Mouse (Mus musculus): ENCODE data around the gene Zfp362. TPM values are rescaled to one million over a fixed set of nuclear protein-coding genes. Genes with fewer than 3 reads are reported as not detected.

The Zfp362 gene
- polyA plus RNA-seq, 1 experiment from 2014 or later: 31.1 TPM

- no peak for ATAC-seq (replicated peaks; ENCODE audit: insufficient number of reproducible peaks, low FRiP score, low TSS enrichment, low read depth)
- DNase-seq (ENCODE audit: low spot score): no peak
- Histone ChIP-seq H3K36me3 (replicated peaks; ENCODE audit: control insufficient read depth, insufficient read depth, low read depth, low read length) (peaks cover 71% of the 10 kb centered on the region), H3K4me2 (ENCODE audit: low read depth, low read length) (no peak overlapping the region), H3K27me3 (ENCODE audit: control insufficient read depth, insufficient read depth, low read length) (no peaks in the 10 kb centered on the region), H3K4me3 (ENCODE audit: low read depth, low read length) (no peak overlapping the region), H3K9me3 (replicated peaks; ENCODE audit: control insufficient read depth, low read length) (no peaks in the 10 kb centered on the region), H3K4me1 (ENCODE audit: control insufficient read depth, insufficient read depth, low read length) (no peaks in the 10 kb centered on the region), H3K9ac (replicated peaks; ENCODE audit: low read length) (no peak overlapping the region), H3K27ac (replicated peaks; ENCODE audit: low read depth, low read length) (no peak overlapping the region)
- 92% methylated on average over 7 of the region's 7 CpGs for WGBS
These were observed 57.5 kb downstream of the Zfp362 start for GRCm38 (mm10) chr4:128748309-128748708.

GRCm38 (mm10) chr4:128747614-128748270, 58.1 kb downstream of the Zfp362 start:
- H3K4me3 ChIP-seq (ENCODE audit: low read depth, low read length): no peak overlapping the region
- 90% methylated on average over 22 of the region's 22 CpGs for WGBS

GRCm38 (mm10) chr4:128745160-128745559, 60.7 kb downstream of the Zfp362 start:
- Histone ChIP-seq H3K9ac (replicated peaks; ENCODE audit: low read length) (no peak overlapping the region), H3K27ac (replicated peaks; ENCODE audit: low read depth, low read length) (no peak overlapping the region), H3K4me3 (ENCODE audit: low read depth, low read length) (no peak overlapping the region), H3K36me3 (replicated peaks; ENCODE audit: control insufficient read depth, insufficient read depth, low read depth, low read length) (peaks cover 55% of the 10 kb centered on the region), H3K4me1 (ENCODE audit: control insufficient read depth, insufficient read depth, low read length) (0 out of 2 replicates have a peak, but pooled peaks cover 4% of the 10 kb centered on the region), H3K27me3 (ENCODE audit: control insufficient read depth, insufficient read depth, low read length) (no peaks in the 10 kb centered on the region), H3K4me2 (ENCODE audit: low read depth, low read length) (no peak overlapping the region), H3K9me3 (replicated peaks; ENCODE audit: control insufficient read depth, low read length) (no peaks in the 10 kb centered on the region)
- 95% methylated on average over 8 of the region's 8 CpGs for WGBS
- DNase-seq (ENCODE audit: low spot score) (no peak), ATAC-seq (replicated peaks; ENCODE audit: insufficient number of reproducible peaks, low FRiP score, low TSS enrichment, low read depth) (no peak)

More at GRCm38 (mm10) chr4:128747614-128748270, 58.1 kb downstream of the Zfp362 start:
- Histone ChIP-seq H3K4me1 (ENCODE audit: control insufficient read depth, insufficient read depth, low read length) (no peaks in the 10 kb centered on the region), H3K36me3 (replicated peaks; ENCODE audit: control insufficient read depth, insufficient read depth, low read depth, low read length) (peaks cover 71% of the 10 kb centered on the region), H3K9me3 (replicated peaks; ENCODE audit: control insufficient read depth, low read length) (no peaks in the 10 kb centered on the region), H3K27ac (replicated peaks; ENCODE audit: low read depth, low read length) (no peak overlapping the region), H3K4me2 (ENCODE audit: low read depth, low read length) (no peak overlapping the region), H3K9ac (replicated peaks; ENCODE audit: low read length) (no peak overlapping the region), H3K27me3 (ENCODE audit: control insufficient read depth, insufficient read depth, low read length) (no peaks in the 10 kb centered on the region)
- no peak for DNase-seq (ENCODE audit: low spot score)
- ATAC-seq (replicated peaks; ENCODE audit: insufficient number of reproducible peaks, low FRiP score, low TSS enrichment, low read depth): no peak

- H3K27ac ChIP-seq (replicated peaks; ENCODE audit: low read depth, low read length): no peak overlapping the region
- DNase-seq (ENCODE audit: low spot score) (no peak), ATAC-seq (replicated peaks; ENCODE audit: insufficient number of reproducible peaks, low FRiP score, low TSS enrichment, low read depth) (no peak)
These were observed 62.7 kb downstream of the Zfp362 start for GRCm38 (mm10) chr4:128743031-128743626.

GRCm38 (mm10) chr4:128742379-128742970, 63.4 kb downstream of the Zfp362 start:
- 45% methylated on average over 10 of the region's 10 CpGs for WGBS
- Histone ChIP-seq H3K4me1 (ENCODE audit: control insufficient read depth, insufficient read depth, low read length) (peaks cover 6% of the 10 kb centered on the region; the same call in 1 of the 2 replicates), H3K4me3 (ENCODE audit: low read depth, low read length) (no peak overlapping the region), H3K9me3 (replicated peaks; ENCODE audit: control insufficient read depth, low read length) (no peaks in the 10 kb centered on the region), H3K27ac (replicated peaks; ENCODE audit: low read depth, low read length) (no peak overlapping the region), H3K9ac (replicated peaks; ENCODE audit: low read length) (no peak overlapping the region), H3K4me2 (ENCODE audit: low read depth, low read length) (no peak overlapping the region), H3K27me3 (ENCODE audit: control insufficient read depth, insufficient read depth, low read length) (no peaks in the 10 kb centered on the region), H3K36me3 (replicated peaks; ENCODE audit: control insufficient read depth, insufficient read depth, low read depth, low read length) (peaks cover 30% of the 10 kb centered on the region)
- ATAC-seq (replicated peaks; ENCODE audit: insufficient number of reproducible peaks, low FRiP score, low TSS enrichment, low read depth): no peak
- DNase-seq (ENCODE audit: low spot score): no peak

More at GRCm38 (mm10) chr4:128743031-128743626, 62.7 kb downstream of the Zfp362 start:
- WGBS: 54% methylated on average over 12 of the region's 12 CpGs
- peaks cover 36% of the 10 kb centered on the region for H3K36me3 ChIP-seq (replicated peaks; ENCODE audit: control insufficient read depth, insufficient read depth, low read depth, low read length)
- no peak overlapping the region for H3K9ac ChIP-seq (replicated peaks; ENCODE audit: low read length)
- H3K4me2 ChIP-seq (ENCODE audit: low read depth, low read length): no peak overlapping the region
- H3K27me3 ChIP-seq (ENCODE audit: control insufficient read depth, insufficient read depth, low read length): no peaks in the 10 kb centered on the region
- no peak overlapping the region for H3K4me3 ChIP-seq (ENCODE audit: low read depth, low read length)
- no peaks in the 10 kb centered on the region for H3K9me3 ChIP-seq (replicated peaks; ENCODE audit: control insufficient read depth, low read length)
- H3K4me1 ChIP-seq (ENCODE audit: control insufficient read depth, insufficient read depth, low read length): 0 out of 2 replicates have a peak, but pooled peaks cover 4% of the 10 kb centered on the region

GRCm38 (mm10) chr4:128741906-128742305, 63.9 kb downstream of the Zfp362 start:
- Histone ChIP-seq H3K4me3 (ENCODE audit: low read depth, low read length) (no peak overlapping the region), H3K9ac (replicated peaks; ENCODE audit: low read length) (no peak overlapping the region), H3K27me3 (ENCODE audit: control insufficient read depth, insufficient read depth, low read length) (no peaks in the 10 kb centered on the region), H3K27ac (replicated peaks; ENCODE audit: low read depth, low read length) (no peak overlapping the region), H3K9me3 (replicated peaks; ENCODE audit: control insufficient read depth, low read length) (no peaks in the 10 kb centered on the region), H3K4me1 (ENCODE audit: control insufficient read depth, insufficient read depth, low read length) (peaks cover 6% of the 10 kb centered on the region; the same call in 1 of the 2 replicates), H3K36me3 (replicated peaks; ENCODE audit: control insufficient read depth, insufficient read depth, low read depth, low read length) (peaks cover 25% of the 10 kb centered on the region), H3K4me2 (ENCODE audit: low read depth, low read length) (no peak overlapping the region)
- ATAC-seq (replicated peaks; ENCODE audit: insufficient number of reproducible peaks, low FRiP score, low TSS enrichment, low read depth): no peak
- 31% methylated on average over 5 of the region's 5 CpGs for WGBS
- DNase-seq (ENCODE audit: low spot score): no peak

- H3K4me3 ChIP-seq (ENCODE audit: low read depth, low read length): no peak overlapping the region
- 75% methylated on average over 1 of the region's 1 CpGs for WGBS
- no peak overlapping the region for H3K27ac ChIP-seq (replicated peaks; ENCODE audit: low read depth, low read length)
- H3K36me3 ChIP-seq (replicated peaks; ENCODE audit: control insufficient read depth, insufficient read depth, low read depth, low read length): peaks cover 15% of the 10 kb centered on the region
- no peaks in the 10 kb centered on the region for H3K27me3 ChIP-seq (ENCODE audit: control insufficient read depth, insufficient read depth, low read length)
- peaks cover 6% of the 10 kb centered on the region; the same call in 1 of the 2 replicates for H3K4me1 ChIP-seq (ENCODE audit: control insufficient read depth, insufficient read depth, low read length)
- no peaks in the 10 kb centered on the region for H3K9me3 ChIP-seq (replicated peaks; ENCODE audit: control insufficient read depth, low read length)
- no peak overlapping the region for H3K4me2 ChIP-seq (ENCODE audit: low read depth, low read length)
- no peak for ATAC-seq (replicated peaks; ENCODE audit: insufficient number of reproducible peaks, low FRiP score, low TSS enrichment, low read depth)
- no peak for DNase-seq (ENCODE audit: low spot score)
- H3K9ac ChIP-seq (replicated peaks; ENCODE audit: low read length): no peak overlapping the region
These were observed 65.0 kb downstream of the Zfp362 start for GRCm38 (mm10) chr4:128740878-128741277.

Measured in embryonic facial prominence, embryonic 11.5 days (tissue).